Mouse (Mus musculus): ENCODE data around the gene Lce6a. TPM values are rescaled to one million over a fixed set of nuclear protein-coding genes. Genes with fewer than 3 reads are reported as not detected.

Lce6a gene
- total and polyA plus RNA-seq, 2 experiments from 2014 or later: not detected

- Histone ChIP-seq H3K4me3 (ENCODE audit: low read depth, low read length) (no peak overlapping the region), H3K4me2 (ENCODE audit: low read depth, low read length) (no peak overlapping the region), H3K27ac (ENCODE audit: low read depth) (no peak overlapping the region), H3K27me3 (ENCODE audit: control insufficient read depth, insufficient read depth, low read length) (no peaks in the 10 kb centered on the region), H3K9ac (replicated peaks; ENCODE audit: low read depth, low read length) (no peak overlapping the region), H3K4me1 (ENCODE audit: control insufficient read depth, insufficient read depth) (no peaks in the 10 kb centered on the region), H3K9me3 (replicated peaks; ENCODE audit: control insufficient read depth, low read length) (no peaks in the 10 kb centered on the region), H3K36me3 (replicated peaks; ENCODE audit: control insufficient read depth, insufficient read depth, low read length) (no peaks in the 10 kb centered on the region)
- no peak for DNase-seq (ENCODE audit: low spot score)
- 60% methylated on average over 1 of the region's 1 CpGs for WGBS
- no peak for ATAC-seq (ENCODE audit: insufficient read depth, low read depth)
- TF ChIP-seq EP300 (IDR thresholded peaks at IDR 0.05; ENCODE audit: low read depth) (no peak), CTCF (IDR thresholded peaks at IDR 0.05; ENCODE audit: low read depth) (no peak)
Measured at GRCm38 (mm10) chr3:92637745-92638652, 16.5 kb upstream of the Lce6a start.

GRCm38 (mm10) chr3:92609804-92610203 is 11.7 kb downstream of the Lce6a start:
- Histone ChIP-seq H3K36me3 (replicated peaks; ENCODE audit: control insufficient read depth, insufficient read depth, low read length) (no peaks in the 10 kb centered on the region), H3K9ac (replicated peaks; ENCODE audit: low read depth, low read length) (no peak overlapping the region), H3K4me1 (ENCODE audit: control insufficient read depth, insufficient read depth) (no peaks in the 10 kb centered on the region), H3K27ac (ENCODE audit: low read depth) (no peak overlapping the region), H3K27me3 (ENCODE audit: control insufficient read depth, insufficient read depth, low read length) (no peaks in the 10 kb centered on the region), H3K4me3 (ENCODE audit: low read depth, low read length) (no peak overlapping the region), H3K4me2 (ENCODE audit: low read depth, low read length) (no peak overlapping the region), H3K9me3 (replicated peaks; ENCODE audit: control insufficient read depth, low read length) (no peaks in the 10 kb centered on the region)
- TF ChIP-seq CTCF (IDR thresholded peaks at IDR 0.05; ENCODE audit: low read depth) (no peak), EP300 (IDR thresholded peaks at IDR 0.05; ENCODE audit: low read depth) (no peak)
- no peak for DNase-seq (ENCODE audit: low spot score)
- ATAC-seq (ENCODE audit: insufficient read depth, low read depth): no peak
- 17% methylated on average over 1 of the region's 1 CpGs for WGBS

- no peaks in the 10 kb centered on the region for H3K9me3 ChIP-seq (replicated peaks; ENCODE audit: control insufficient read depth, low read length)
- no peak within 1 kb of the TSS for H3K4me3 ChIP-seq (ENCODE audit: low read depth, low read length)
- no peak for ATAC-seq (ENCODE audit: insufficient read depth, low read depth)
- H3K36me3 ChIP-seq (replicated peaks; ENCODE audit: control insufficient read depth, insufficient read depth, low read length): no peaks in the 10 kb centered on the region
- DNase-seq (ENCODE audit: low spot score): no peak
- no peaks in the 10 kb centered on the region for H3K27me3 ChIP-seq (ENCODE audit: control insufficient read depth, insufficient read depth, low read length)
- H3K27ac ChIP-seq (ENCODE audit: low read depth): no peak within 1 kb of the TSS
- no peak within 1 kb of the TSS for H3K9ac ChIP-seq (replicated peaks; ENCODE audit: low read depth, low read length)
- TF ChIP-seq EP300 (IDR thresholded peaks at IDR 0.05; ENCODE audit: low read depth) (no peak), CTCF (IDR thresholded peaks at IDR 0.05; ENCODE audit: low read depth) (no peak)
- no peaks in the 10 kb centered on the region for H3K4me1 ChIP-seq (ENCODE audit: control insufficient read depth, insufficient read depth)
- no peak within 1 kb of the TSS for H3K4me2 ChIP-seq (ENCODE audit: low read depth, low read length)
Measured at GRCm38 (mm10) chr3:92607392-92607791, 14.1 kb downstream of the Lce6a start, which contains the start of gene 2210017I01Rik. Gene 2210017I01Rik, minus strand, starts transcription at chr3:92607492.

GRCm38 (mm10) chr3:92602169-92602568 is 19.3 kb downstream of the Lce6a start:
- Histone ChIP-seq H3K27me3 (ENCODE audit: control insufficient read depth, insufficient read depth, low read length) (no peaks in the 10 kb centered on the region), H3K9ac (replicated peaks; ENCODE audit: low read depth, low read length) (no peak overlapping the region), H3K27ac (ENCODE audit: low read depth) (no peak overlapping the region), H3K4me2 (ENCODE audit: low read depth, low read length) (no peak overlapping the region), H3K4me1 (ENCODE audit: control insufficient read depth, insufficient read depth) (no peaks in the 10 kb centered on the region), H3K36me3 (replicated peaks; ENCODE audit: control insufficient read depth, insufficient read depth, low read length) (no peaks in the 10 kb centered on the region), H3K4me3 (ENCODE audit: low read depth, low read length) (no peak overlapping the region), H3K9me3 (replicated peaks; ENCODE audit: control insufficient read depth, low read length) (no peaks in the 10 kb centered on the region)
- no peak for TF ChIP-seq EP300 (IDR thresholded peaks at IDR 0.05; ENCODE audit: low read depth)
- peak; percentile 35 for TF ChIP-seq CTCF (IDR thresholded peaks at IDR 0.05; ENCODE audit: low read depth)
- 35% methylated on average over 1 of the region's 1 CpGs for WGBS
- ATAC-seq (ENCODE audit: insufficient read depth, low read depth) (no peak), DNase-seq (ENCODE audit: low spot score) (no peak)

GRCm38 (mm10) chr3:92600456-92600855 is 21.0 kb downstream of the Lce6a start:
- no peak overlapping the region for H3K4me3 ChIP-seq (ENCODE audit: low read depth, low read length)
- H3K36me3 ChIP-seq (replicated peaks; ENCODE audit: control insufficient read depth, insufficient read depth, low read length): no peaks in the 10 kb centered on the region
- H3K9me3 ChIP-seq (replicated peaks; ENCODE audit: control insufficient read depth, low read length): no peaks in the 10 kb centered on the region
- WGBS: 43% methylated on average over 1 of the region's 1 CpGs
- DNase-seq (ENCODE audit: low spot score): no peak
- TF ChIP-seq EP300 (IDR thresholded peaks at IDR 0.05; ENCODE audit: low read depth): no peak
- TF ChIP-seq CTCF (IDR thresholded peaks at IDR 0.05; ENCODE audit: low read depth): peak; percentile 26
- H3K4me1 ChIP-seq (ENCODE audit: control insufficient read depth, insufficient read depth): no peaks in the 10 kb centered on the region
- no peak overlapping the region for H3K27ac ChIP-seq (ENCODE audit: low read depth)
- H3K9ac ChIP-seq (replicated peaks; ENCODE audit: low read depth, low read length): no peak overlapping the region
- no peaks in the 10 kb centered on the region for H3K27me3 ChIP-seq (ENCODE audit: control insufficient read depth, insufficient read depth, low read length)
- ATAC-seq (ENCODE audit: insufficient read depth, low read depth): no peak
- no peak overlapping the region for H3K4me2 ChIP-seq (ENCODE audit: low read depth, low read length)
